Mouse (Mus musculus): ENCODE measurements at regions not wholly inside any gene's neighbourhood (a gene's known extent, or its start where the extent isn't known, plus 50 kb on each side); places are given as distances from the start of the nearest gene placed in this dataset.

- 98% methylated on average over 2 of the region's 2 CpGs for WGBS
- no peak overlapping the region for H3K4me2 ChIP-seq (replicated peaks)
- no peak for ATAC-seq (replicated peaks)
- no peak overlapping the region for H3K4me3 ChIP-seq
- H3K4me1 ChIP-seq: peaks cover 11% of the 10 kb centered on the region
- no peaks in the 10 kb centered on the region for H3K9me3 ChIP-seq
- H3K36me3 ChIP-seq: no peaks in the 10 kb centered on the region
- no peak overlapping the region for H3K9ac ChIP-seq (replicated peaks)
- no peak overlapping the region for H3K27ac ChIP-seq (replicated peaks)
- H3K27me3 ChIP-seq: no peaks in the 10 kb centered on the region
Measured at GRCm38 (mm10) chr8:112933815-112934214, 364.0 kb downstream of the Cntnap4 start.

GRCm38 (mm10) chr8:112935411-112935810, 365.6 kb downstream of the Cntnap4 start:
- Histone ChIP-seq H3K4me2 (replicated peaks) (no peak overlapping the region), H3K36me3 (no peaks in the 10 kb centered on the region), H3K9ac (replicated peaks) (no peak overlapping the region), H3K27me3 (no peaks in the 10 kb centered on the region), H3K4me1 (peaks cover 11% of the 10 kb centered on the region), H3K9me3 (no peaks in the 10 kb centered on the region), H3K4me3 (no peak overlapping the region), H3K27ac (replicated peaks) (no peak overlapping the region)
- ATAC-seq (replicated peaks): no peak
- WGBS: 42% methylated on average over 3 of the region's 3 CpGs

GRCm38 (mm10) chr8:112935897-112936719, 366.3 kb downstream of the Cntnap4 start:
- Histone ChIP-seq H3K4me2 (replicated peaks) (no peak overlapping the region), H3K9me3 (no peaks in the 10 kb centered on the region), H3K27ac (replicated peaks) (peak overlapping the region; percentile 55), H3K4me1 (peaks cover 11% of the 10 kb centered on the region), H3K36me3 (no peaks in the 10 kb centered on the region), H3K27me3 (no peaks in the 10 kb centered on the region), H3K9ac (replicated peaks) (no peak overlapping the region), H3K4me3 (no peak overlapping the region)
- ATAC-seq (replicated peaks): peak; percentile 76
- 24% methylated on average over 9 of the region's 9 CpGs for WGBS

GRCm38 (mm10) chr8:112972418-112972817, 402.6 kb downstream of the Cntnap4 start:
- ATAC-seq (replicated peaks): peak; percentile 67
- Histone ChIP-seq H3K36me3 (no peaks in the 10 kb centered on the region), H3K27ac (replicated peaks) (no peak overlapping the region), H3K4me3 (no peak overlapping the region), H3K9me3 (no peaks in the 10 kb centered on the region), H3K27me3 (no peaks in the 10 kb centered on the region), H3K4me1 (0 out of 2 replicates have a peak, but pooled peaks cover 5% of the 10 kb centered on the region), H3K9ac (replicated peaks) (no peak overlapping the region), H3K4me2 (replicated peaks) (no peak overlapping the region)
- 4% methylated on average over 6 of the region's 6 CpGs for WGBS

- 67% methylated on average over 2 of the region's 2 CpGs for WGBS
- ATAC-seq (replicated peaks): no peak
Measured at GRCm38 (mm10) chr8:112975734-112976133, 405.9 kb downstream of the Cntnap4 start.

GRCm38 (mm10) chr8:112976312-112976711, 406.5 kb downstream of the Cntnap4 start:
- WGBS: 91% methylated on average over 2 of the region's 2 CpGs
- Histone ChIP-seq H3K9ac (replicated peaks) (no peak overlapping the region), H3K9me3 (no peaks in the 10 kb centered on the region), H3K27ac (replicated peaks) (no peak overlapping the region), H3K4me3 (no peak overlapping the region), H3K4me2 (replicated peaks) (no peak overlapping the region), H3K4me1 (0 out of 2 replicates have a peak, but pooled peaks cover 5% of the 10 kb centered on the region), H3K27me3 (no peaks in the 10 kb centered on the region), H3K36me3 (no peaks in the 10 kb centered on the region)
- ATAC-seq (replicated peaks): no peak

More at GRCm38 (mm10) chr8:112975734-112976133, 405.9 kb downstream of the Cntnap4 start:
- Histone ChIP-seq H3K4me1 (0 out of 2 replicates have a peak, but pooled peaks cover 5% of the 10 kb centered on the region), H3K4me2 (replicated peaks) (no peak overlapping the region), H3K9me3 (no peaks in the 10 kb centered on the region), H3K27ac (replicated peaks) (no peak overlapping the region), H3K4me3 (no peak overlapping the region), H3K36me3 (no peaks in the 10 kb centered on the region), H3K9ac (replicated peaks) (no peak overlapping the region), H3K27me3 (no peaks in the 10 kb centered on the region)

GRCm38 (mm10) chr8:112993781-112994180, 423.9 kb downstream of the Cntnap4 start:
- Histone ChIP-seq H3K36me3 (no peaks in the 10 kb centered on the region), H3K4me2 (replicated peaks) (no peak overlapping the region), H3K27me3 (no peaks in the 10 kb centered on the region), H3K27ac (replicated peaks) (no peak overlapping the region), H3K9ac (replicated peaks) (no peak overlapping the region), H3K4me1 (no peaks in the 10 kb centered on the region), H3K4me3 (no peak overlapping the region), H3K9me3 (no peaks in the 10 kb centered on the region)
- no peak for ATAC-seq (replicated peaks)
- 92% methylated on average over 4 of the region's 4 CpGs for WGBS

- no peak overlapping the region for H3K4me3 ChIP-seq
- no peak for ATAC-seq (replicated peaks)
- no peak overlapping the region for H3K9ac ChIP-seq (replicated peaks)
- H3K9me3 ChIP-seq: no peaks in the 10 kb centered on the region
- H3K4me2 ChIP-seq (replicated peaks): no peak overlapping the region
- H3K36me3 ChIP-seq: no peaks in the 10 kb centered on the region
- WGBS: 69% methylated on average over 4 of the region's 4 CpGs
- H3K4me1 ChIP-seq: no peaks in the 10 kb centered on the region
- no peak overlapping the region for H3K27ac ChIP-seq (replicated peaks)
- H3K27me3 ChIP-seq: no peaks in the 10 kb centered on the region
Measured at GRCm38 (mm10) chr8:113007356-113007755, 437.5 kb downstream of the Cntnap4 start.

GRCm38 (mm10) chr8:113028880-113029279, 459.0 kb downstream of the Cntnap4 start:
- Histone ChIP-seq H3K36me3 (no peaks in the 10 kb centered on the region), H3K27me3 (no peaks in the 10 kb centered on the region), H3K9me3 (no peaks in the 10 kb centered on the region), H3K4me3 (no peak overlapping the region), H3K4me1 (0 out of 2 replicates have a peak, but pooled peaks cover 2% of the 10 kb centered on the region), H3K27ac (replicated peaks) (no peak overlapping the region), H3K9ac (replicated peaks) (no peak overlapping the region), H3K4me2 (replicated peaks) (no peak overlapping the region)
- ATAC-seq (replicated peaks): no peak
- WGBS: 86% methylated on average over 9 of the region's 9 CpGs

- H3K36me3 ChIP-seq: no peaks in the 10 kb centered on the region
- H3K27me3 ChIP-seq: no peaks in the 10 kb centered on the region
- 77% methylated on average over 8 of the region's 8 CpGs for WGBS
- no peak overlapping the region for H3K4me3 ChIP-seq
- H3K27ac ChIP-seq (replicated peaks): peak overlapping the region; percentile 51
- H3K4me1 ChIP-seq: no peaks in the 10 kb centered on the region
- no peak overlapping the region for H3K9ac ChIP-seq (replicated peaks)
- no peak overlapping the region for H3K4me2 ChIP-seq (replicated peaks)
- no peak for ATAC-seq (replicated peaks)
- H3K9me3 ChIP-seq: no peaks in the 10 kb centered on the region
Measured at GRCm38 (mm10) chr8:113051770-113052473, 482.1 kb downstream of the Cntnap4 start.

- Histone ChIP-seq H3K36me3 (no peaks in the 10 kb centered on the region), H3K4me2 (replicated peaks) (no peak overlapping the region), H3K9ac (replicated peaks) (no peak overlapping the region), H3K4me1 (peaks cover 19% of the 10 kb centered on the region), H3K9me3 (no peaks in the 10 kb centered on the region), H3K27me3 (no peaks in the 10 kb centered on the region), H3K27ac (replicated peaks) (peak overlapping the region; percentile 75), H3K4me3 (no peak overlapping the region)
- peak; percentile 89 for ATAC-seq (replicated peaks)
- WGBS: 10% methylated on average over 2 of the region's 2 CpGs
Measured at GRCm38 (mm10) chr8:113065246-113066169, 495.7 kb downstream of the Cntnap4 start.
